Mouse (Mus musculus): ENCODE measurements around the gene Grk6.

DNA sequence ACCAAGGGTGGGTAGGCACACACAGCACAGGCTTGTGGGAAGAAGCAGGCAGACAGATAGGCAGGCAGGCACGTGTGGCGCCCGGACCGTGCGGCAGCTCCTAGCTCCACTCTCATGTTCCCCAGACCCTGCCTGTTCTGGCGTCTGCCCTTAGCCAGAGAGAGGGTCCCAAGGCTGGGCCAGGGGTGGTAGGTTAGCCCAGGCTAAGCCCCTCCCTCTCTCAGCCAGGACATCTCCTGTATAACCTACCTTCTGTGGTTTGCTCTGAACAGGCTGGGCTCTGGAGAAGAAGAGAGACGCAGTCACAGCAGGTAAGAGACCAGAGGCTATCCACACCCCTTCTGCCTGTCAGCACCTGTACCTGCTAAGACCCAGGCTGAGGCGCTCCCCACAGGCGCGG lies 63.7 kb downstream of the Grk6 start:
- no peak for TF ChIP-seq CTCF (IDR thresholded peaks at IDR 0.05; ENCODE audit: insufficient read depth, low read depth, low read length)
- TF ChIP-seq POLR2A (IDR thresholded peaks at IDR 0.05; ENCODE audit: insufficient read depth, low read depth, low read length): no peak

All from olfactory bulb, adult 2 months (tissue).